Mouse (Mus musculus): ENCODE results near the gene Grk5. TPM values are rescaled to one million over a fixed set of nuclear protein-coding genes. Genes with fewer than 3 reads are reported as not detected.
"Not testable (repeated sequence)": the region's sequence is repeated elsewhere in the genome, so short reads cannot be mapped to it uniquely, and the experiment has no call there.

Grk5 gene
- 2.3 and 2.5 TPM in 2 replicates for polyA plus RNA-seq (2015; fragmentation: Nextera tagmentation; extraction: Ambion mirVana)

DNA sequence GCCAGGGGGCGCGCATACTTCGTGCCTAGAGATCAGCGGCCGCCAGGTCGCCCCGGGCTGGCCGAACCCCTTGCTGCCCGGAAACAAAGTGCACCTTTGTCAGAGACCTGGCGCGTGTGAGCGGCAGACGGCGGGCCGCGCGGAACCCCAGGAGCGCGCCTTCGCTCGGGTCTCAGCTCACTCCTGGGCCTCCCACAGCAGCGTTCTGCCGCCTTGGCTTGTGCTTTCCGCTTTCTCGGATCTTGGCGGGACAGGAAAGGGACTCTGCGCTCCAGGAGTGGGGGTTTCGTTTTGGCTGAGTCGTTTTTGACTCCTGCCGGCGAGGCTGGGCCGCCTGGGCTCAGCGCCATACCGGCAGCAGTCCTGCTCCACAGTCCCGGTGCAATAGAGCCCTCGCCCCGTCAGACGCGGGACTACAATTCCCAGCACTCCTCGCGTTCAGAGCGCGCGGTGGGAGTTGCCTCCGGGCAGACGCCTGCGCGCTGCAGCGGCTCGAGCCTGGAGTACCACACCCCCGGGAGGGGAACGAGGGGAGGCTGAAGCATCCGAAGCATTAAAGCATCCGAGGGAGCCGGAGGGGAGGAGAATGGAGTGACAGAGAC lies at the start of gene Grk5:
Gene Grk5, plus strand, starts transcription at position 36 of the 602 bp plus-strand sequence.
- under 1% methylated on average over 55 of the region's 55 CpGs for WGBS
- ATAC-seq: peak; percentile 99
- H3K4me3 ChIP-seq (ENCODE audit: low read depth, low read length): peak within 1 kb of the TSS; percentile 82

DNA sequence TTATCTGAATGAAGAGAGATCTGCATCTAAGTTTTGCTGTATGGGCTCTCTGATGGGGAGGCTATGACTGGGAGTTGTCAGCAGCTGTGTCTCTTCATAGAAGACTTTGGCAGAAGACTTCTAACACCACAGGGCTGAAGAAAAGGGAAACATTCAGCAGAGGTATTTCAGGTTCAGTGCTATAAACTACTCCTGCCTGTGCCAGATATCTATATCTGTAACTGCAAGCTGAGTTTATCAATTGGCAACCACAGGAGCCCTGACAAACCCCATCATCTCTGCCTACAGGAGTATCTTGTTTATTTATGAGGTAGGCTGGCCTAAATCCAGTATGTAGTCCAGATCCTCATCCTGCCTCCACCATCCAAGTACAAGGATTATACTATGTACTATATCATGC lies 46.2 kb upstream of the Grk5 start:
- H3K9me3 ChIP-seq (replicated peaks; ENCODE audit: control insufficient read depth, low read length, poor library complexity, severe bottlenecking): no peaks in the 10 kb centered on the region
- no peaks in the 10 kb centered on the region for H3K27me3 ChIP-seq (ENCODE audit: control insufficient read depth, insufficient read depth, low read depth, low read length)
- no peaks in the 10 kb centered on the region for H3K4me1 ChIP-seq (ENCODE audit: control insufficient read depth, insufficient read depth, low read length)
- no peak overlapping the region for H3K4me3 ChIP-seq (ENCODE audit: low read depth, low read length)
- H3K27ac ChIP-seq (ENCODE audit: low read length): no peak overlapping the region
- H3K36me3 ChIP-seq (ENCODE audit: control insufficient read depth, insufficient read depth, low read length): peaks cover 8% of the 10 kb centered on the region
- H3K4me2 ChIP-seq (ENCODE audit: low read length): no peak overlapping the region
- no peak for ATAC-seq
- H3K9ac ChIP-seq (ENCODE audit: low read depth, low read length): no peak overlapping the region

More for the DNA sequence above, at the start of gene Grk5:
- H3K9me3 ChIP-seq (replicated peaks; ENCODE audit: control insufficient read depth, low read length, poor library complexity, severe bottlenecking): no peaks in the 10 kb centered on the region
- H3K9ac ChIP-seq (ENCODE audit: low read depth, low read length): peak within 1 kb of the TSS; percentile 79
- H3K4me1 ChIP-seq (ENCODE audit: control insufficient read depth, insufficient read depth, low read length): peaks cover 20% of the 10 kb centered on the region
- H3K36me3 ChIP-seq (ENCODE audit: control insufficient read depth, insufficient read depth, low read length): no peaks in the 10 kb centered on the region
- H3K27ac ChIP-seq (ENCODE audit: low read length): peak within 1 kb of the TSS; percentile 93
- H3K4me2 ChIP-seq (ENCODE audit: low read length): peak within 1 kb of the TSS; percentile 72
- no peaks in the 10 kb centered on the region for H3K27me3 ChIP-seq (ENCODE audit: control insufficient read depth, insufficient read depth, low read depth, low read length)

DNA sequence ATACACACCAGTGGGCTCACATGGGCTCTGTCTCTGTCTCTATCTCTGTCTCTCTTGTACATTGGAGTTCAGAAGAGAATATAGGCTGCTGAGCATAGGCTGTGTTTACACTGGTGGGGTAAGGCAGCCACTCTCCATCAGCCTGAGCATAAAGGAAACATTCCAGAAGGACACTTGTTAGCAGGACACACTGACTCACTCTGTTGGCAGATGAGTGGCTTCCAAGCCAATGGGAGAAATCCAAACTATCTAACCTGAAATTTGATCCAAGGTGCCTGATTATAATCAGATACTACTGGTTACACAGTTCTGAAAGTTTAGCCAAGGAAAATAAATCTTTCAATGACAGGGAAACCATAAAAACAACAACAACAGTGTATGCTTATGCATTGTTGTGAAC lies 43.8 kb upstream of the Grk5 start:
- no peaks in the 10 kb centered on the region for H3K27me3 ChIP-seq (ENCODE audit: control insufficient read depth, insufficient read depth, low read depth, low read length)
- no peaks in the 10 kb centered on the region for H3K9me3 ChIP-seq (replicated peaks; ENCODE audit: control insufficient read depth, low read length, poor library complexity, severe bottlenecking)
- peaks cover 5% of the 10 kb centered on the region for H3K36me3 ChIP-seq (ENCODE audit: control insufficient read depth, insufficient read depth, low read length)
- H3K4me1 ChIP-seq (ENCODE audit: control insufficient read depth, insufficient read depth, low read length): no peaks in the 10 kb centered on the region
- H3K27ac ChIP-seq (ENCODE audit: low read length): no peak overlapping the region
- ATAC-seq: no peak
- no peak overlapping the region for H3K4me2 ChIP-seq (ENCODE audit: low read length)
- H3K4me3 ChIP-seq (ENCODE audit: low read depth, low read length): no peak overlapping the region
- H3K9ac ChIP-seq (ENCODE audit: low read depth, low read length): no peak overlapping the region

DNA sequence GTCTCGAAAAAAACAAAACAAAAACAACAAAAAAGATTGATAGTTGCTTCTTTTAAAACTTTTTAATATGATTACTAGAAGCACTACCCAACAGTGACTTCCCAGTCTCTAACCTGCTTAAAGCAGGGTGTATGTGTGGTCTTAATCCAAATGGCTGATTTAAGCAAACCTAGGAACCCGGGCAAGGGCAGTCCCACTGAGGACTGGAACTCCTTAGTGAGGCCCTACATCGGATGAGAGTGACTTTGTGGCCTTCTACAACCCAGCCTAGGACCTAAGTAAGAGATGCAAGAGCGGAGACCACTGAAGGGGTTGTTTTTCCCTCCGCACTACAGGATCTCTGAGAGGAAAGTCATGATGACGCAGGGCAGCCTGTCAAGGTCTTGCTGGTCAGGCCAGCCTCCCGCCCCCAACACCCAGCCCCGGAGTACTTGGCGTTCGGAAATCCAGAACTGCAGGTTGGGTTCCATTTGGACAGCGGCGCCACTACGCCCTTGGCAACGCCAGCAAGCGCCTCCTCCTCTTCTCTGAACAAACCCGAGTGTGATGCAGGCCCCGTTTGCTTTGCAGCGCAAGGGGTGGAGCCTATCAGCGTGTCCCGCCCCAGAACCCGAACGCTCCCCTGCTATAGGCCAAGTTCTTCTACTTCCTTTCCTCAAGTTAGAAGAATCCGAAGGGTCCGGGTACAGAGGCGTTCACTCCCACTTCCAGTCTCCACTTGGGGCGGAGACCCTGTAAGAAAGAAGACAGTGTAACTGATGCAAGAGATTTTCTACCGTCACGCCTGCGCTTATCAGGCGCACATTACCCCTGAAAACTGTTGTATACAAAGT lies 28.5 kb upstream of the Grk5 start, which contains the start of gene Sfxn4:
Gene Sfxn4, minus strand, starts transcription at position 612 of the 833 bp plus-strand sequence.
- Histone ChIP-seq H3K9me3 (replicated peaks; ENCODE audit: control insufficient read depth, low read length, poor library complexity, severe bottlenecking) (no peaks in the 10 kb centered on the region), H3K9ac (ENCODE audit: low read depth, low read length) (peak within 1 kb of the TSS; percentile 84), H3K27ac (ENCODE audit: low read length) (peak within 1 kb of the TSS; percentile 60), H3K4me1 (ENCODE audit: control insufficient read depth, insufficient read depth, low read length) (peaks cover 4% of the 10 kb centered on the region; the same call in 1 of the 2 replicates), H3K4me2 (ENCODE audit: low read length) (peak within 1 kb of the TSS; percentile 80), H3K4me3 (ENCODE audit: low read depth, low read length) (peak within 1 kb of the TSS; percentile 67), H3K36me3 (ENCODE audit: control insufficient read depth, insufficient read depth, low read length) (peaks cover 6% of the 10 kb centered on the region; the same call in 1 of the 2 replicates), H3K27me3 (ENCODE audit: control insufficient read depth, insufficient read depth, low read depth, low read length) (no peaks in the 10 kb centered on the region)
- WGBS: 3% methylated on average over 30 of the region's 30 CpGs
- ATAC-seq: peak; percentile 99

DNA sequence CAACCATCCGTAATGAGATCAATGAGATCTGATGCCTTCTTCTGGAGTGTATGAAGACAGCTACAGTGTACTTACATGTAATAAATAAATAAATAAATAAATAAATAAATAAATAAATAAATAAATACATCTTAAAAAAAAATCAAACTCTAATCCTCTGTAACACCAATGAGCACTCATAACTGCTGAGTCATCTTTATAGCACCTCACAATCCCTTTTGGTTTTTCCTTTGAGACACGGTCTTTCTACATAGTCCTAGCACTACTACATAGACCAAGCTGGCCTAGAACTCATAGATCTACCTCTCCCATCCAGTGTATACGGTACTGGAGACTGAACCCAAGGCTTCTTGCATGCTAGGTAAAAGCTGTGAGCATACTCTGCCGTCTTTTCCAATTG lies 23.4 kb upstream of the Grk5 start:
- H3K27ac ChIP-seq (ENCODE audit: low read length); H3K4me1 ChIP-seq (ENCODE audit: control insufficient read depth, insufficient read depth, low read length); H3K9me3 ChIP-seq (replicated peaks; ENCODE audit: control insufficient read depth, low read length, poor library complexity, severe bottlenecking); H3K4me2 ChIP-seq (ENCODE audit: low read length); H3K36me3 ChIP-seq (ENCODE audit: control insufficient read depth, insufficient read depth, low read length); H3K27me3 ChIP-seq (ENCODE audit: control insufficient read depth, insufficient read depth, low read depth, low read length); H3K9ac ChIP-seq (ENCODE audit: low read depth, low read length); H3K4me3 ChIP-seq (ENCODE audit: low read depth, low read length); ATAC-seq: not testable (repeated sequence)
- 95% methylated on average over 4 of the region's 4 CpGs for WGBS

DNA sequence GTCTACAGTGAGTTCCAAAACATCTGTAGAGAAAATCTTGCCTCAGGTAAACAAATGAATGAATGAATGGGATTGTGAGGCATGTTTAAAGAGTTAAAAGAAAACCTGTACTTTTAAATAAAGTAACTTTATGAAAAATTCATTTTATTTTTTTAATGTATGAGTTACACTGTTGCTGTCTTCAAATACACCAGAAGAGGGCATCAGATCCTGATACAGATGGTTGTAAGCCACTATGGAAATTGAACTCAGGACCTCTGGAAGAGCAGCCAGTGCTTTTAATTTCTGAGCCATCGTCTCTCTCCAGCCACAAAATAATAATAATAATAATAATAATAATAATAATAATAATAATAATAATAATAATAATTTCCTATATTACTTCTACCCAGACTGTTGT lies 19.1 kb upstream of the Grk5 start:
- Histone ChIP-seq H3K4me3 (ENCODE audit: low read depth, low read length) (no peak overlapping the region), H3K27me3 (ENCODE audit: control insufficient read depth, insufficient read depth, low read depth, low read length) (no peaks in the 10 kb centered on the region), H3K9me3 (replicated peaks; ENCODE audit: control insufficient read depth, low read length, poor library complexity, severe bottlenecking) (no peaks in the 10 kb centered on the region), H3K9ac (ENCODE audit: low read depth, low read length) (no peak overlapping the region), H3K27ac (ENCODE audit: low read length) (no peak overlapping the region), H3K4me2 (ENCODE audit: low read length) (no peak overlapping the region), H3K4me1 (ENCODE audit: control insufficient read depth, insufficient read depth, low read length) (peaks cover 4% of the 10 kb centered on the region; the same call in 1 of the 2 replicates), H3K36me3 (ENCODE audit: control insufficient read depth, insufficient read depth, low read length) (peaks cover 3% of the 10 kb centered on the region; the same call in 1 of the 2 replicates)
- no peak for ATAC-seq
- 84% methylated on average over 1 of the region's 1 CpGs for WGBS

DNA sequence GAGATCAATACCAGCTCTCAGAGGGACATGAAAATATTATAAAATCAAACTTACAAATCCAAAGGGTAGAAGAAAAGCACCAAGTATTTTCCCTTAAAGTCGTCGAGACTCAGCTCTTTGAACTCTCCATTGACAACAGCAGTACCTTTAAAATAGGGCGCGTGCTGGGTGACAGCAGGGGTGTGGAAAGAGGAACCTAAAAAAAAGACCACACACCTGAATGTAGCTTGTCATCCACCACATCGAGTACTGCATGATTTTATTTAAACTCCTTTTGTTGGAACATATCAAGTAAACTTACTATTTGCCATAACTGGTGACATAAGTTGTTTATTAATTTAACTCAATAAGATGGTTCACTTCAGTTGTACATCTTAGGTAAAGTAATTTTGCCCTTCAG lies 18.2 kb upstream of the Grk5 start:
- Histone ChIP-seq H3K36me3 (ENCODE audit: control insufficient read depth, insufficient read depth, low read length) (peaks cover 3% of the 10 kb centered on the region; the same call in 1 of the 2 replicates), H3K27me3 (ENCODE audit: control insufficient read depth, insufficient read depth, low read depth, low read length) (no peaks in the 10 kb centered on the region), H3K27ac (ENCODE audit: low read length) (no peak overlapping the region), H3K9ac (ENCODE audit: low read depth, low read length) (no peak overlapping the region), H3K9me3 (replicated peaks; ENCODE audit: control insufficient read depth, low read length, poor library complexity, severe bottlenecking) (no peaks in the 10 kb centered on the region), H3K4me3 (ENCODE audit: low read depth, low read length) (no peak overlapping the region), H3K4me2 (ENCODE audit: low read length) (no peak overlapping the region), H3K4me1 (ENCODE audit: control insufficient read depth, insufficient read depth, low read length) (peaks cover 4% of the 10 kb centered on the region; the same call in 1 of the 2 replicates)
- ATAC-seq: no peak
- 88% methylated on average over 5 of the region's 5 CpGs for WGBS

DNA sequence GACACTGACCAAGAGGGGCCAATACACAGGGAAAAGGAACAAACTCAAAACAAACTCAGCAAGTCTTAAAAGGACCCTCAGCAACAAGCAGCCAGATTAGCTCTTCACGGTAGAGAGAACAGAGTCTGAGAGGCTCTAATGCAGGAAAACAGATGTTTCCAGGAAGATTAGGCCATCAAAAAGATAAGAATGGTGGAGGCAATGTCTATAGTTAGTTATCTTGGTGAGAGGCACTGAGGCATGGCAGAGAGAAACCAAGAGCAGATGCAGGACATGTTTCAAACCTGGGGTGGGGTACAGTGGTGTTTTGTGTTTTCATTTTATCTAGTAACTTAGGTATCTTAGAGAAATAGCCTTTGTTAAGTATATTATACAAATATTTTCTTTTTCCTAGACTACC lies 17.3 kb upstream of the Grk5 start:
- H3K27me3 ChIP-seq (ENCODE audit: control insufficient read depth, insufficient read depth, low read depth, low read length): no peaks in the 10 kb centered on the region
- no peak overlapping the region for H3K4me2 ChIP-seq (ENCODE audit: low read length)
- WGBS: 25% methylated on average over 1 of the region's 1 CpGs
- H3K9me3 ChIP-seq (replicated peaks; ENCODE audit: control insufficient read depth, low read length, poor library complexity, severe bottlenecking): no peaks in the 10 kb centered on the region
- peaks cover 3% of the 10 kb centered on the region; the same call in 1 of the 2 replicates for H3K36me3 ChIP-seq (ENCODE audit: control insufficient read depth, insufficient read depth, low read length)
- H3K9ac ChIP-seq (ENCODE audit: low read depth, low read length): no peak overlapping the region
- H3K4me1 ChIP-seq (ENCODE audit: control insufficient read depth, insufficient read depth, low read length): peaks cover 4% of the 10 kb centered on the region; the same call in 1 of the 2 replicates
- H3K4me3 ChIP-seq (ENCODE audit: low read depth, low read length): no peak overlapping the region
- no peak overlapping the region for H3K27ac ChIP-seq (ENCODE audit: low read length)
- no peak for ATAC-seq

DNA sequence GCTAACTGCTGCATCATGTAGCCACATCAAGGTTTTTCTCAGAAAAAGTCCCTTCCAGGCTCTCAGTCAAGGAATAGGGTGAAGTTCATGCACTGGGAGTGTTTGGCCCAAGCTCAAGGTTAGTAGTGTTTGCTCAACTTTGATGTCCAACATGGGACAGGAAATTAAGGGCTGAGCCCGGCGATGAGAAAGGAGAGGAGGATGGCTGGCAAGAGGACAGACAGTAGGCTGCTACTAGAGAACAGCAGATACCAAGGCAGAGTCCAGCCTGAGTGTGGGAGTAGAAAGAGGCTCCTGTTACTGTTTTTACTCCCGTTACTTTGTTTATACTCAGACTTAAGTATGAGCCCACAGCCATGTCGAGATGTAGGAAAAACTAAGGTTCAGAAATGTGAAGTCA lies 16.0 kb upstream of the Grk5 start:
- Histone ChIP-seq H3K27ac (ENCODE audit: low read length) (0 out of 2 replicates have a peak overlapping the region, but pooled peaks have one; percentile 80), H3K4me3 (ENCODE audit: low read depth, low read length) (peak overlapping the region; percentile 54; the same call in 1 of the 2 replicates), H3K9me3 (replicated peaks; ENCODE audit: control insufficient read depth, low read length, poor library complexity, severe bottlenecking) (no peaks in the 10 kb centered on the region), H3K9ac (ENCODE audit: low read depth, low read length) (no peak overlapping the region; the same call in 1 of the 2 replicates), H3K4me1 (ENCODE audit: control insufficient read depth, insufficient read depth, low read length) (peaks cover 4% of the 10 kb centered on the region; the same call in 1 of the 2 replicates), H3K4me2 (ENCODE audit: low read length) (peak overlapping the region; percentile 70), H3K36me3 (ENCODE audit: control insufficient read depth, insufficient read depth, low read length) (peaks cover 3% of the 10 kb centered on the region; the same call in 1 of the 2 replicates), H3K27me3 (ENCODE audit: control insufficient read depth, insufficient read depth, low read depth, low read length) (no peaks in the 10 kb centered on the region)
- whole genome bisulfite sequencing: 29% methylated on average over 4 of the region's 4 CpGs
- no peak for ATAC-seq
